Mouse (Mus musculus) embryonic facial prominence, embryonic 11.5 days (tissue): ENCODE results near the gene Sik1. TPM values are rescaled to one million over a fixed set of nuclear protein-coding genes. Genes with fewer than 3 reads are reported as not detected.

ENCODE experiments used
- ATAC-seq: fragments of 200-750 bp; cut with Nextera tagmentation; replicated peaks from 2 replicates; pipeline ENCODE4 v1.8.0; 2017; ENCODE audit warnings: low read depth; ENCODE audit not compliant: insufficient number of reproducible peaks, low FRiP score, low TSS enrichment
- DNase-seq: peaks from one replicate; pipeline ENCODE4 v3.0.0-alpha.2; 2015; ENCODE audit warnings: low spot score
- H3K27ac ChIP-seq: fragments of 300-500 bp; sonication (generic); replicated peaks from 2 replicates; pipeline ENCODE4 v1.5.1; 2014; ENCODE audit warnings: mild to moderate bottlenecking, low read depth, low read length, control low read depth
- H3K27me3 ChIP-seq: fragments of 300-500 bp; sonication (generic); 2 replicates; pipeline ENCODE4 v1.6.1; 2014; ENCODE audit warnings: mild to moderate bottlenecking, low read length, moderate library complexity, mixed read lengths; ENCODE audit not compliant: control insufficient read depth, insufficient read depth
- H3K36me3 ChIP-seq: fragments of 300-500 bp; sonication (generic); replicated peaks from 2 replicates; pipeline ENCODE4 v1.6.1; 2014; ENCODE audit warnings: low read depth, mild to moderate bottlenecking, low read length, moderate library complexity, mixed read lengths; ENCODE audit not compliant: control insufficient read depth, insufficient read depth
- H3K4me1 ChIP-seq: fragments of 300-500 bp; sonication (generic); 2 replicates; pipeline ENCODE4 v1.6.1; 2014; ENCODE audit warnings: low read length, mixed read lengths; ENCODE audit not compliant: control insufficient read depth, insufficient read depth
- H3K4me2 ChIP-seq: fragments of 300-500 bp; sonication (generic); 2 replicates; pipeline ENCODE4 v1.6.1; 2014; ENCODE audit warnings: low read depth, mild to moderate bottlenecking, control low read depth, low read length, moderate library complexity
- H3K4me3 ChIP-seq: fragments of 300-500 bp; sonication (generic); 2 replicates; pipeline ENCODE4 v1.5.1; 2014; ENCODE audit warnings: low read depth, low read length, control low read depth
- H3K9ac ChIP-seq: fragments of 300-500 bp; sonication (generic); replicated peaks from 2 replicates; pipeline ENCODE4 v1.6.1; 2014; ENCODE audit warnings: mild to moderate bottlenecking, control low read depth, low read length
- H3K9me3 ChIP-seq: fragments of 300-500 bp; sonication (generic); replicated peaks from 2 replicates; pipeline ENCODE4 v1.6.1; 2016; ENCODE audit warnings: mild to moderate bottlenecking, low read length, inconsistent platforms, mixed read lengths; ENCODE audit not compliant: control insufficient read depth
- WGBS: fragments of 180-500 bp; shearing (Covaris S2); extraction: QIAGEN DNeasy Blood & Tissue Kit; methylation state at CpG from one replicate; pipeline ENCODE4 v1.1.7; 2014; 5-methylcytosine and 5-hydroxymethylcytosine counted together
- polyA plus RNA-seq: library from polyadenylated mRNA; unstranded; fragments of >200 nt; fragmentation: Nextera tagmentation; extraction: Ambion mirVana; gene quantifications from 2 replicates; pipeline ENCODE4 v1.2.1, GENCODE M21; 2014

The Sik1 gene
- polyA plus RNA-seq, result 10.5 and 14.0 TPM in 2 replicates

GRCm38 (mm10) chr17:31855597-31856518 lies at the start of gene Sik1:
TSS of gene Sik1 (minus strand) at chr17:31855804.
- Histone ChIP-seq H3K9ac (peak within 1 kb of the TSS; percentile 78), H3K4me2 (peak within 1 kb of the TSS; percentile 92), H3K4me1 (no peaks in the 10 kb centered on the region), H3K27ac (peak within 1 kb of the TSS; percentile 52), H3K27me3 (no peaks in the 10 kb centered on the region), H3K4me3 (peak within 1 kb of the TSS; percentile 81), H3K9me3 (no peaks in the 10 kb centered on the region), H3K36me3 (no peaks in the 10 kb centered on the region)
- under 1% methylated on average over 74 of the region's 92 CpGs for WGBS
- ATAC-seq (peak; percentile 90), DNase-seq (peak; percentile 98)

GRCm38 (mm10) chr17:31905201-31905790 lies 49.7 kb upstream of the Sik1 start:
- Histone ChIP-seq H3K27ac (no peak overlapping the region), H3K9ac (no peak overlapping the region)
- no peak for ATAC-seq

GRCm38 (mm10) chr17:31904036-31904435 lies 48.4 kb upstream of the Sik1 start:
- Histone ChIP-seq H3K4me1 (no peaks in the 10 kb centered on the region), H3K4me3 (no peak overlapping the region), H3K36me3 (no peaks in the 10 kb centered on the region), H3K27ac (no peak overlapping the region), H3K9me3 (no peaks in the 10 kb centered on the region), H3K4me2 (no peak overlapping the region), H3K9ac (no peak overlapping the region), H3K27me3 (no peaks in the 10 kb centered on the region)
- WGBS, result 85% methylated on average over 7 of the region's 7 CpGs
- ATAC-seq (no peak), DNase-seq (no peak)

More at GRCm38 (mm10) chr17:31905201-31905790, 49.7 kb upstream of the Sik1 start:
- Histone ChIP-seq H3K9me3 (no peaks in the 10 kb centered on the region), H3K4me1 (no peaks in the 10 kb centered on the region), H3K4me3 (no peak overlapping the region), H3K27me3 (no peaks in the 10 kb centered on the region), H3K36me3 (no peaks in the 10 kb centered on the region), H3K4me2 (no peak overlapping the region)
- 85% methylated on average over 9 of the region's 9 CpGs for WGBS
- DNase-seq, result no peak

- 54% methylated on average over 3 of the region's 3 CpGs for WGBS
- H3K27me3 ChIP-seq, result no peaks in the 10 kb centered on the region
- no peak for ATAC-seq
- H3K9me3 ChIP-seq, result no peaks in the 10 kb centered on the region
- no peak overlapping the region for H3K4me2 ChIP-seq
- DNase-seq, result no peak
- H3K4me3 ChIP-seq, result no peak overlapping the region
- H3K9ac ChIP-seq, result no peak overlapping the region
- H3K36me3 ChIP-seq, result no peaks in the 10 kb centered on the region
- no peaks in the 10 kb centered on the region for H3K4me1 ChIP-seq
- H3K27ac ChIP-seq, result no peak overlapping the region
Observed at GRCm38 (mm10) chr17:31902630-31903198, 47.1 kb upstream of the Sik1 start.

GRCm38 (mm10) chr17:31901461-31902204 lies 46.0 kb upstream of the Sik1 start:
- ATAC-seq (no peak), DNase-seq (no peak)
- Histone ChIP-seq H3K4me1 (no peaks in the 10 kb centered on the region), H3K4me3 (no peak overlapping the region), H3K27ac (no peak overlapping the region), H3K9me3 (no peaks in the 10 kb centered on the region), H3K36me3 (no peaks in the 10 kb centered on the region), H3K4me2 (no peak overlapping the region), H3K9ac (no peak overlapping the region), H3K27me3 (no peaks in the 10 kb centered on the region)
- 72% methylated on average over 11 of the region's 11 CpGs for WGBS

- Histone ChIP-seq H3K4me3 (no peak overlapping the region), H3K27ac (no peak overlapping the region), H3K4me2 (no peak overlapping the region), H3K9me3 (no peaks in the 10 kb centered on the region), H3K36me3 (no peaks in the 10 kb centered on the region), H3K4me1 (no peaks in the 10 kb centered on the region), H3K9ac (no peak overlapping the region), H3K27me3 (no peaks in the 10 kb centered on the region)
- no peak for DNase-seq
- no peak for ATAC-seq
- WGBS, result 42% methylated on average over 5 of the region's 5 CpGs
Observed at GRCm38 (mm10) chr17:31898941-31899340, 43.3 kb upstream of the Sik1 start.

GRCm38 (mm10) chr17:31897186-31897793 lies 41.7 kb upstream of the Sik1 start:
- H3K4me1 ChIP-seq, result no peaks in the 10 kb centered on the region

More at GRCm38 (mm10) chr17:31897186-31897793, 41.7 kb upstream of the Sik1 start:
- H3K27ac ChIP-seq, result no peak overlapping the region
- DNase-seq (no peak), ATAC-seq (no peak)
- no peak overlapping the region for H3K9ac ChIP-seq
- WGBS, result 76% methylated on average over 4 of the region's 4 CpGs
- H3K4me3 ChIP-seq, result no peak overlapping the region
- no peaks in the 10 kb centered on the region for H3K27me3 ChIP-seq
- no peak overlapping the region for H3K4me2 ChIP-seq
- H3K36me3 ChIP-seq, result no peaks in the 10 kb centered on the region
- H3K9me3 ChIP-seq, result no peaks in the 10 kb centered on the region
